Mouse (Mus musculus): ENCODE measurements around the gene Kcnk1. TPM values are rescaled to one million over a fixed set of nuclear protein-coding genes. Genes with fewer than 3 reads are reported as not detected.

Gene Kcnk1
- total RNA-seq, 2 experiments from 2014 or later, result 2.7 to 4.0 TPM

DNA sequence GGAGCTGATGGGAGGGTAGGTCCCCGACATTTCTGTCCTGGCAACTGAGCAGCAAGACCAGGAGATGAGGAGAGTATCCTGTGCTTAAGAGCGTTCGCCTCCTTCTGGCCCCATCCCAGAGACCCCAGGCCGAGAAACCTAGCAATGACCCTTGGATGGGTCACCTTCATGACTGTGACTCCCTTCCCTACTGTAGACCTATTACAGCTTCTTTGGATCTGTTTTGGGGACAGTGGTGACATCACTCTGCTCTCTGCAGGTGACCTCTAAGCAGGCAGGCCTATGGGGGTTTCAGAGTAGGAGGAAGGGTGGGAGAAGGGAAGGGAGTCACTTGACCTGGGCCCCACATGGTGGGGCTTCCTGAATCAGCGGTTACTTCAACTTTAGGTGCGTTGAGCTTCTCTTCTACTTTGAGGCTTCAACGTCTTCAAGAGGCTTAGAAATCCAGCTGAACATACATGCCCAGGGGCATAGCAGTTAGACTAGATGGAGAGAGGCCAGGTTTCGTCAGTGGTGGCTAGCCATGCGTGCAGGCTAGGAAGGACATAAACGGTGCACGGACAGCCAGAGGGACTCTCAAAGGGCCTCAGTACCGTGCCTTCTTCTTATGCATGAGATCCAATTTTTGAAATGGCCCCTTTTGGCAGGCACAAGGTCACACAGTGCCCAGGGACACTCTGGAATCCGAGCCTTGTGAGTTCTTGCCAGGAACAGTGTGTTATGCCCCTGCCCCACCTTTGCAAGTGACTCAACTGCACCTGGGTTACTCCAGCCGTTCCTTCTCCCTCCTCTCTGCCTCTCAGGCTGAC is 1.3 kb downstream of the Kcnk1 start:
- DNase-seq, result no peak

DNA sequence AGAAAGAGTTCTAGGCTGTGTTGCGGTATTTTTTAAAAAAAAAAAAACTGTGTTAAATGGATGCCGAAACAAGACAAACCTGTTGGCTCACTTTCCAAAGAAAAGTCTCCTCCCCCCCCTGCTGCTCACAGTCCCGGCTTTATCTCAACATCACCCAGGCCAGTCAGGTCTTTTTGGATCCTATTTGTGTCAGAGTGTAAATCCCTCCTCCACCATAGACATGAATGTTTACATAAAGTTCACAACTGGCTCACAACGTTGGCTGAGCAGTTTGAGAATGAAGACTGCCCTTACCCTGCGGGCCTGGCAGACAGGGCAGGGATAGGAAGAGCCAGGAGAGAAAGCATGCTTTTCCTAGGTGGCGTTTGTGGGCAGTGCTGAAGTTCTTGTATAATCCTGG is 2.0 kb downstream of the Kcnk1 start:
- DNase-seq, result no peak

DNA sequence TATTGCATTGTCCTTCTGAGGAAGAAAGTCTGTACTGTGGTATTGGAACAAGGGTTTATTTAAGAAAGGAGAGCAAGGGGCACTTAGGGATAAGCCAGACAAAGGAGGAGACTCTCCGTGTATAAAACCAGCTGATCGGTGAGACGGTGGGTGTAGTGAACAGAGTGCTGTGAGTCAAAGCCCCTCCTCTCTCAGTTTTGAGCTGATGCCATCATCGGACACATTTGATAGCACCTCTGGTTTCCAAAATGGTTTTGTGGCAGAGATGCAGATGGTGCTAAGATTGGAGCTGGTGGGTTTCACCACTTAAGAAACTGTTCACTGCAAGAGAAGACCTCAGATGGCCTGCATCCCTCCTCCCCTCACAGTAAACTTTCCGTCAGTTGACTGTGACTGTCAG is 2.6 kb downstream of the Kcnk1 start:
- DNase-seq, result no peak

DNA sequence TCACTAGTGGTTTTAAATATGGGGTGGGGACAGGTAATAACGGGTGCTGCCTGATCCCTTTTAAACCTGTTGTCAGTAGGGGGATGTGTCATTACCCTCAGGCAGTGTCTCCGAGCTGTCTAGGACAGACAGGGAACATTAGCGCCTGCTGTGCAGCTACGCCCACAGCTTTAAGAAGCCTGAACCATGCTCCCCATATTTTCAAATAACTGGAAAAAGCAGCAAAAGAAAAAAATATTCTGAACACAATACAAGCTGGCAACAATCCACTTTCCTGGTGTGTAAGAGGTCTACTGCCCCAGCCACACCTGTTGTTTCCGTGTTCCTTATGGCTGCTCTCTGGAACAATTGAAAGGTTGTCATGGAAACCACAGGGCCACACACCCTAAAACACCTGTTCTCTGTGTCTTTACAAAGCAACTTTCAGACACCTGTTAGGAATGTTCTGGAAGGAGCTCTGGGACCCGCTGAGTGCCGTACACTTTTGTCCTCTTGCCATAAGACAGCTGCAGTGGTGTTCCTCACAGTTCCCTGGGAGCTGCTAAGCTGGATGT is 4.9 kb downstream of the Kcnk1 start:
- DNase-seq, result no peak

DNA sequence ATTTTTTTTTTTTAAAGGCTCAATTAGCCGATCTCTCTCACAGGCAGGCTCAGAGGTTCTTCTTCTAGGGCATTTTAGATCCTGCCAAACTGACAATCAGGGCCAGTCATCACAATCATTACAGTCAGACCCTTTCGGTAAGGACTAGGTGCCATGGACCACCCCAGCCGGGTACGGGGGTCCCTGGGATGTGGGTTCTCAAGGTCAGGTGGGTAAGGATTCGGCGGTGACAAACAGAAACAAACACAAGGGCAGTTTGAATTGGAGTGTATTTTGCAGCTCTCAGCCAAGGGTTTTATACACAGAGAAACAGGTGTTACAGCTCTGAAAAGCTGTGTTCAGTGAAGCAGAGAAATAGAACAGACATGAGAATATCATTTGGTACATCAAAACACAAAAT is 8.6 kb downstream of the Kcnk1 start:
- DNase-seq, result no peak

DNA sequence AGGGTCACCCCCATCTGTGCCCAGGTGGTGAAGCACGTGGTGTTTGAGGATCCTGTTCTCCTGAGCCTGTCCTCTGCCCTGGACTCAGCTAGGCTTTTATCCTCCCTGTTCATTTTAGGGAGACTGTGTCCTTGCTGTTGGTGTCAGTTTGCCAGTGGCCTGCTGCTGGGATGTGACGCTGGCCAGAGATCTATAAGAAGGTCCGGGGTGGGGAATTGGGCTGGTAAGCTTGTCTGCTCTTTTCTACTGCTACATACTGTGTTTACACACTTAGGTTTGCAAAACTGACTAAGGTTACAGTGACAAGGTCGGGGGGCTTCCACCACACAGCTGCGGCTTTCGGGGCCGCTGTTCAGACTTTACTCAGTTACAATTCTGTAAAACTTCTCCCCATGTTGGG is 10.0 kb downstream of the Kcnk1 start:
- no peak for DNase-seq

DNA sequence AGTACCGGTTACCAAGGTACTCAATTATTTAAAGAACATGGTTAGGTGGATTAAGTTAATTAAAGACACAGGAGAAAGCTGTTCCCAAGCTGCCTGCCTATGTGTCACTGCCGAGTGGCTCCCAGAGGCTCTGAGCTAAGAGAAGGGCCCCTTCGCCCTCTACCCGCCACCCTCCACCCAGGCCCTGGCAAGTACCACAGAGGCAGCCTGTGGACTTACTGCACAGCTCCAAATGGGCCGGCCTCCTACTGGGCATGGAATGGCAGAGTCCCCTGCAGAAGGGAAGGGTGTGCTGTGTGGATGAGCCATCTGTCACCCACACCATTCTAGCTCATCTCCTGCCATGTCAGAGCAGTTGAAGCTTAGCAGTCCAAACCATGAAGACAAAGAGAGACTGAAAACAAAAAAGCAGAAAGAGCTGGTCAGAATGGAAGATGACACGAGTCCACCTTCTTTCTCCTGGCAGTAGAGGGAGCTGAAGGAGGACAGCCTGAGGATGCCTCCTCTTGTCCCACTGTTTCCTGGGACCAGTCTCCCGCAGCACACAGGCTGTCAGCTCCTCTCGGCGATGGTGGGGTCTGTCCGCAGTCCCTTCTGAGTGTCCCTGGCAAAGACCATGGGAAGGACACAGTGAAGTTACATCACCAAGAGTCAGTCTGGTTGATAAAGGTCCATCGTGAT is 11.5 kb downstream of the Kcnk1 start:
- no peak for DNase-seq

DNA sequence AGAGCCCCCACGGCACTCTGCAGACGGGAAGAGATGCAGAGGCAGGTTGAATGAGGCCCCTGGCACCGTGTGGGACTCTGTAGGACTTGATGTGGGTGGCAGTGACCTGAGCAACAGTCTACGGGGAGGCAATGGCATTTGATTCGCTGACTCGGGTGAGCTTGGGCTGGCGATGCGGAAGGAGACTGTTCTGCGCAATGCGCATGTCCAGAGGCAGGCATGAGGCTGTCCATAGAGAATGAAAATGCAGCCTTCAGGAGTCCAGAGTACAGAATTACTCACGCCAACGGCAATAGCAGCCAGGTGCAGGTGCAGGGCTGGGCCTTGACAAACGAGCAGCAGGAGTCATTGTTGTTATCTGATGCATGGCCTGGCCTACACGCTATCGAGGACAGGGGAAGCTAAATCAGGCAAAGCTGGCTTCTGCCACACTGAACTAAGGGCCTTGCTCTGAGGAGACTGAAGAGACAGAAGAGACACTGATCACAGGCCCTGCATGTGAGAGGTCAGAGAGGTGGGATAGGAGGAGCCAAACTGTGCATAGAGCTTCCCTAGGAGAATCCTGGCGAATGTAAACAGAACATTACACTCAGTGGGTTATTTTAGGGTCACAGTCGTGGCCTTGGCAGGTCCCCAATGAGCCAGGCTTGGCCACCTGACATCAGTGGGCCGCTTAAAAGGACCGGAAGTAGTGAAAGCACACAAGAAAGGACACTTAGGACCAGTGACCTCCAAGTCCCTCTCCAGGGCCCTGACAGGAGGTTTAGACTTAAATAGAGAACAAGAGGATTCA is 12.8 kb downstream of the Kcnk1 start:
- no peak for DNase-seq

DNA sequence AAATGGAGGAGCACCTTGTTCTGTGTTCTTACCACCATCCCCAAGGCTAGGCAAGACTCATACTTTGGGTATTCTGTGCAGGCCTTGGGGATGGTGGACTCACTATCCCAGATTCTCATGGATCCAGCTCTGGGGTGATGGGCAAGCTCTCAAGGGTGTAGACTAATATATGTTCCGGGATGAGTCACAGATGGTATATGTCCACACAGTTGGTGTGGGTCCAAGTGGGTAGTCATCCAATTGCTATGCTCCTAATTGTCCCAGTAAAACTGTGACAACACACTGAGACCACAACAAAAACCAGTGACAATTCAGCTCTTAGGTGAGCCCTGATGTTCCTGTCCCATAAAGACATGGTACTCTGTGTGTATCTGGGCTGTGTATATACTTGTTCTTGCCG is 14.0 kb downstream of the Kcnk1 start:
- no peak for DNase-seq

DNA sequence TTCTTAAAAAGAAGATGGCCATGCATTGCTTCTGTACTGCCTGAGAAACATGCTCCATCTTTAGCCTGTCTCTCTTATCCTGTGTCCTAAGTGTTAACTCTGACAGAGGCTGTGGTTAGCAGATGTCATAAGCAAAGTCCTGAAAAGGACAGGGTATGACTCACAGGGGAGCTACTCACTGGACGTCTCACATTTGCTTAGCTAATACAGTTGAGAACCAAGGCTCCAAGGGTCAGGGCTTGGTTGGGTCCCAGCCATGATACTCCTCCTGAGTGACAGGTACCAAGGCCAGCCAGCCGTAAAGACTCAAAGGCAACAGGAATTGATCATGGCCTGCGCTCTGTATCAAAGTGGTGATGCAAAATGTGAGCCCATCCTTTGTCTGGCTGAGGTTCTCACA is 15.9 kb downstream of the Kcnk1 start:
- DNase-seq, result no peak

DNA sequence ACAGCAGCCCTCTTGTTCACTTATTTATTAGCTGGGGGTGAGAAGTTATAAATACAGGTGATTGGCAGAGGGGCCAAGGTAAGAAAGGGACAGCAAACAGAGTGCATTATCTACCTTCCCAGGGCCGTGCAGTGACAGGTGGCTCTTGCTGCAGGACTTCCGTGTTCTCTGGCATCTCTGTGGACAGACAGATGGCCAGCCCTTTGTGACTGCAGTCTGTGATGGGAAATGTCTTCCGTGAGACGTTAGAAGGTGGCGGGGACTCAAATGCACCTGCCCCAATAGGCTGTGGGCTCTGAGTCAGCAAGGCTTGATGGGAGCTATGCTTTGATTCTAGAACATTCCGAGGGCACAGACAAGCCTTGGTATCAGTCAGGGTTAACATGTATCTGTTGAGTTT is 17.4 kb downstream of the Kcnk1 start:
- no peak for DNase-seq

DNA sequence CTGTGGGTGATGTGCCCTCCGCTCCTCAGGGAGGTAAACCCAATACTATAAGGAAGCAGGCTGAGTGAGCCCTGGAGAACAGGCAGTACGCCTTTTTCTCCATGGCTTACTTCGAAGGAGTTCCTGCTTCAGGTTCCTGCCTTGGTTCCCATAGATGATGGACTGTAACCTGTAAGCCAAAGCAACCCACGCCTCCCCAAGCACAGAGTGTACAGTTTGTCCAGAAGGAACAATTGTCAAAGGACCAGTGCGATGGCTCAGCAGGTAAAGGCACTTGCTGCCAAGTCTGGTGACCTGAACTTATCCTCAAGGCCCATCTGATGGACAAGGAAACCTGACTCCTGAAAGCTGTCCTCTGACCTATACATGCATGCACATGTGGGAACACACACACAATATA is 18.7 kb downstream of the Kcnk1 start:
- DNase-seq, result no peak

DNA sequence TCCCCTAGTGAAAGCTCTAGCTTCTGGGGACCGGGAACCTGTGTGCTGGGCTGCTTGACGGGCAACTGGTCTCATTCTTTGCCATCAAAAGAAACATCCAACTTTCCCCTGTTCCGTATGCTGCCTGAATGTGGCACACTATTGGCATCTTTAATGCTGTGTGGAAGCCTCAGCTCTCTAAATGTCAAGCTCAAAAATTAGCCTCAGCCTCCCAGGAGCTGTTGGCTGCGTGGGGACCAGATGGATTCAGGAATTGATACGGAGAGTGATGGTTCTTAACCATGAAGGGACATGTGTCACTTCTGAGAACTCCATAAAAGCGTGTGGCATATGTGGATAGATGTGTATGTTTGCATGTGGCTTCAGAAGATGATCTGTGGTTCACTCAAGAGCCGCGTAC is 27.0 kb downstream of the Kcnk1 start:
- DNase-seq, result no peak

DNA sequence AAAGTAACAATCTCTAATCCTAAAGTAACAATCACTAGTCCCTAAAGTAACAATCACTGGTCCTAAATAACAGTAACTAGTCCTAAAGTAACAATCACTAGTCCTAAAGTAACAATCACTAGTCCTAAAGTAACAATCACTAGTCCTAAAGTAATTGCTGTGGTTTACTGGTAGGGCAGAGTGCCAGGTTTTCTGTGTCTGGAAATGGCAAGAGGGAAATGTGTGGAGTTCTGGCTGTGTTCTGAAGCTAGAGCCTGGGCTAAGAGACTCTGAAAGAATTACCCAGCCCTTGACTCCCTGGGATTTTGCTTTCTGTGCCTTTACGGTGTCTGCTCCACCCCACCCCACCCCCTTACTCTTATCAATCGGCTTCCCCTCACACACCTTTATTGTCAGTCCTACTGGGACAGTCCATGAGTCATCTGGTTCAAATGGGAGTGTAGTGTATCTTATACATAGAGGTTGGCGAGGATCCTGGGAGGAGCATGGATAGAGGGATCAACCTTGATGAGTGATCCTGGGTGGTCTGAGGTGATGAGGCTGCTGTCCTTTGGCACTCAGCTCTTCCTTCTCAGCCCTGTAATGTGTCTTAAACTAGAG is 28.8 kb downstream of the Kcnk1 start:
- DNase-seq, result no peak

DNA sequence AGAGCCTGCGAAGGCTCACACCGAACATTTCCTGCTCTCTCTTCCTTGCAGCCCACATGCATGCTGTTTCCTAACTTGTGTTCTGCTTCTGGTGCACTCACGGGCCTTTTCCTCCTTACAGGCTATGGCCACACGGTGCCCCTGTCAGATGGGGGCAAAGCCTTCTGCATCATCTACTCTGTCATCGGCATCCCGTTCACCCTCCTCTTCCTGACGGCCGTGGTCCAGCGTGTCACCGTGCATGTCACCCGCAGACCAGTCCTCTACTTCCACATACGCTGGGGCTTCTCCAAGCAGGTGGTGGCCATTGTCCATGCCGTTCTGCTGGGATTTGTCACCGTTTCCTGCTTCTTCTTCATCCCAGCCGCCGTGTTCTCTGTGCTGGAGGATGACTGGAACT is 29.9 kb downstream of the Kcnk1 start:
- no peak for DNase-seq

DNA sequence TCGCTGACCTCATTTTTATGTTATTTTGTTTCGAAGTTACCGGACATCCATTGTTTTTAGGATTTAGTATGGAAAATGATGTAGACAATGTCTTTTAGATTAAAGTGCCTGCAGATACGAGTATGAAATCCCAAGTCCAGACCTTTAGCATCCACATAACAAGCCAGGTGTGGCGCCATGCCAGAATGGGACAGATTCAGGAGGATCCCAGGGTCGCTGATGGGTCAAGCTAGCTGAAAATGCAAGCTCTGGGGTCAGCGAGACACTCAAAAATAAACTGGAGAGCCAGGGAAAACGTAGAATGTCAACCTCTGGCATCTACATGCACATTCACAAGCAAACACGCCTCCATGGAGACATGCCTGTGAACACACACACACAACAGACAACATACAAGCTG is 31.2 kb downstream of the Kcnk1 start:
- no peak for DNase-seq

DNA sequence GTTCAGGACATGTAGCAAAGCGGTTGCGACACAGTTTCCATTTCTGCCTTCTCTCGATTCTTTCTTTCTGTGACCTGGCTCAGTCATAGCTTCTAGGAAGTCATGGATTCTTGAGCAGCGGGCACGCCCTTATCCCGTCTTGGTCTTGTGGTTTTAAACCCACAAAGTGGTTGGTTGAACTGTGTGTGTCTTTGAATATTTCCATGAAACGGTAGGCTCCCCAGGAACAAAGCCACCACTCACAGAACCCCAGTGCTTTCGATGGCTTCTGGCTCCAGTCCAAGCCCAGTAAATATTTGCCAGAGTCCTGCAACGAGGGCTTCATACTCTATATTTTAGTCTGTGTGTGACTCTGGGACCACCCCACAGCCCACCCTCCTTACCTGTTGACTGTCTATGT is 31.6 kb downstream of the Kcnk1 start:
- DNase-seq, result no peak

DNA sequence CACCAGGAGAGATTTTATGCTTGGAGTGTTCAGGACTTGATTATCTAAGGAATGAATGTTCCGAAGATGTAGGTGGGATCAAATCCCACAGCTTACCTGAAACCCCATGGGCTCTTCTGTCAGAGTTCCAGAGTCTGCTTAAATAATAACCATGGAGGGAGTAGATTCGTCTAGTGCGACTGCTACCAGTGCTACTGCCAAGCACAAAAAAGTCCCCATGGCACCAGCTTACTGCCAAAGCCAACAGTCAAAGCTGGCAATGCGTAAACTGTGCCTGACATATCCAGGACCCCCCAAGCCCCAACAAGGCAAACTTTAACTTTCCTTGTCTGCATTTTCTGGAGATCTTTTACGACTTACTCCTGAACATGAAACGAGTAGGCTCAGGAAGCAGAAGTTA is 32.5 kb downstream of the Kcnk1 start:
- no peak for DNase-seq

DNA sequence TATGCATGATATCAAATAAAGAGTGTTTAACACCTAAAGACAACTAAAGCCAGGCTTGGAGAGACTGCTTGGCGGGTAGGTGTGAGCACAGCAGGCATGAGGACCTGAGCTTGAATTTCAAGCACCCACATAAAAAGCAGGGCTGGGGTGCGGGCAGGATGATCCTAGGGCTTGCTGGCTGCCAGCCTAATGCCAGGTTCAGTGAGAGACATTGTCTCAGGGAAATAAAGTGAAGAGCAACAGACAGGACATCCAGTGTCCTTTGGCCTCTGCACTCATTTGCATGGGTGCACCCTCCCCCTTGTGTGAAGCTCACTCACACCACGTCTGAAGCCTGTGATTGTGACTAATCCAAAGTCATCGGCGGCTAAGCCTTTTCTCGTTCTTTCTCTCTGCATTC is 34.0 kb downstream of the Kcnk1 start:
- no peak for DNase-seq

DNA sequence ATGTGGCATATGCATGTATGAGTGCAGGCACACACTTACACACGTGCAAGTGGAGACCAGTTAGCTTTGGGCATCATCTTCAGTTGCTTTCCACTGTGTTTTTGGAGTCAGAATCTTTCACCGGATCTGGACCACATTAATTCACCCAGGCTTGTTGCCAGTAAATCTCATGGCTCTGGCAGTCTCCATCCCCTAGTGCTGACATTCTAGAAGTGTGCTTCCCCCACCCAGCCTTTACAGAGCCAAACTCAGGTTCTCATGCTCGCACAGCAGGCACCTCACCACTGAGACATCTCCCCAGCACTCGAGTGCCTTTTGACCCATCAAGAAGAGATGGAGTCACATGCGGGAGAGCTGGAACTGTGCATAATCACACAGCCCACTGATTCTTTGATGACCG is 37.8 kb downstream of the Kcnk1 start:
- no peak for DNase-seq

DNA sequence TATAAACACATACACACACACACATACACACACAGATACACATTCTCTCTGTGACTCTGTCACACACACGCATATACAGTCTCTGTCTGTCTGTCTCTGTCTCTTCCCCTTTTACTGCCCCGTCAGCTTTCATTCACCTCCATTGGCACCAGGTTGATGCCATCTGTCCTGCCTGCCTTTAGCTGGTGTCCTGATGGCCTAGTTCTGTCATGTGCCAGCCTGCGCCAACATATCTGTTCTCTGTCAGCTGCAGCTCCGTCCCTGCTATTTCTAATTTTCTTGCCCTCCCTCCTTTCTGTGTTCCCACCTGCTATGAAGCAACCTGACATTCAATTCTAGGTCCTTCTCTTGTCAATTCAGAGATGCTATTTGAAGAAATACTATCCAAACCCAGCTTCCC is 40.1 kb downstream of the Kcnk1 start:
- DNase-seq, result no peak

DNA sequence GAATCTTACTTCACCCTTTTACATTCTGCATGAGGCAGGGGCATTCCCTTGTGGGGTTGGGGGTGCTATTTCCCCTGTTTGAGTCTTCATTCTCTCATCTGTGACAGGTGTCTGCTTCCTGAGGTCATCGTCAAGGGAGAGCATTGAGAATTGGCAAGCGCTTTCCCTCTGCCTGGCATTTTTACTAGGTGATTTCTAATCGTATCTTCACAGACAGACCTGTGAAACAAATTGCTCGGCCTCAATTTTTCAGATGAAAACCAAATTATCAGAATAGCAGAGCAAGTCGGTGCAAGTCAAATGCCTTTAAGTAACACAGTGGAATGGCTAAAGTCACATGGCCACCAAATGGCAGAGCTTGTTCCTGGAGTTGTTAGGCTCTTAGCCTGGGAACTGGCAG is 41.4 kb downstream of the Kcnk1 start:
- no peak for DNase-seq

DNA sequence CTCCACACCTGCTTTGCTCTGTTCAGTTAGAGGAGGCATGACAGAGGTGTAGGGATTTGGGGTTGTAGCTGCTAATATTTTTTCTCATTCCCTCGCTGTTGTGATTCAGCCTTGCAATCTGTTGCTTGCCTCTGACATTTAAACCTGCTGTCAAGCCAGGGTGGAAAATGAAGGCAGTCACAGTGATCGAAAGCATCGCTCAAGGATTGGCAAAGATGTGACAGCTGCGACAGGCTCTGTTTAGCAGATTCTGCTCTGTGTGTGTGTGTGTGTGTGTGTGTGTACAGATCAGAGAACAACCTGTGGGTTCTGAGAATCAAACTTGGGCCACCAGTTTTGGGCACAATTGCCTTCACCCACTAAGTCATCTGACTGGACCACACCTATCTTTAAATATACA is 50.8 kb downstream of the Kcnk1 start:
- no peak for DNase-seq
